Mouse (Mus musculus) Muller cell, postnatal 12 days (primary cell): ENCODE measurements at regions not wholly inside any gene's neighbourhood (a gene's known extent, or its start where the extent isn't known, plus 50 kb on each side); places are given as distances from the start of the nearest gene placed in this dataset.

Experiments
- DNase-seq: peaks from one replicate; pipeline ENCODE4 v3.0.0-alpha.2; 2015; ENCODE audit errors: inconsistent ontology term

- no peak for DNase-seq
These were observed 183.5 kb downstream of the Hsfy2 start for GRCm38 (mm10) chr1:56453756-56454155.

DNA sequence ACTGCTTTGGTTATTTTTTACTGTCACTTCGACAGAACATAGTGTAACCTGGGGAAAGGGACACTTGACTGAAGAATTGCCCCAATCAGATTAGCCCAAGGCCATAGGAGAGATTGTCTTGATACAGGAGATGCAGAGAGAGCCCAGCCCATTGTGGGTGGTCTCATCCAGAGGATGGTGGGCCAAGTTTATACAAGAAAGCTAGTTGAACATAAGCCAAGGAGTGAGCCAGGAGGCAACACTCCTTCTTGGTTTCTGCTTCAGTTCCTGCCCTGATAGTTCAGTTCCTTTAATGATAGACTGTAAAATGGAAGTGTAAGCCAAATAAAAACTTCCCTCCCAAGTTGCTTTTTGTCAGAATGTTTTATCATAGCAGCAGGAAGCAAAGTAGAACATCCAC, 194.4 kb downstream of the Hsfy2 start:
- DNase-seq, result no peak

GRCm38 (mm10) chr1:56406786-56407185, 230.4 kb downstream of the Hsfy2 start:
- no peak for DNase-seq

- no peak for DNase-seq
These were observed 233.9 kb downstream of the Hsfy2 start for GRCm38 (mm10) chr1:56403351-56403750.

DNA sequence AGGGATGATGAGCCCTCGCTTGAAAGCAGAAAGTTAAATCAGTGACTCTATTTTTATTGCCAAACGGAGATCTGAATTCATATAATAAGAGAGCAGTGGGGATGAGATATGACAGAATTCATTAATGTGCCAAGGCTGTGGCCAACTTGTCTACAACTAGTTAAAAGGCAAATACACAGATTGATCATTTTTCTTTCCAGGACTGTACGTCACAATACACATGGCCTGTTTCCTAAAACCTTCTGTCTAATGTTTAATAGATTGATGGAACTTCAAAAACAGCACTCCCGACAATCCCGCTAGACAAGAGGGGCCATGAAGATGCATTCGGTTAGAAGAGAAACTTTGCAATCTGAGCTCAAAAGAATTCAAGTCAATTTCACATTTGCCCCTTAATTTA, 241.4 kb downstream of the Hsfy2 start:
- no peak for DNase-seq

- peak; percentile 84 for DNase-seq
These were observed 250.1 kb downstream of the Hsfy2 start for GRCm38 (mm10) chr1:56387086-56387485.

GRCm38 (mm10) chr1:56366319-56366718, 270.9 kb downstream of the Hsfy2 start:
- no peak for DNase-seq

- DNase-seq, result no peak
These were observed 276.4 kb downstream of the Hsfy2 start for GRCm38 (mm10) chr1:56360857-56361256.

DNA sequence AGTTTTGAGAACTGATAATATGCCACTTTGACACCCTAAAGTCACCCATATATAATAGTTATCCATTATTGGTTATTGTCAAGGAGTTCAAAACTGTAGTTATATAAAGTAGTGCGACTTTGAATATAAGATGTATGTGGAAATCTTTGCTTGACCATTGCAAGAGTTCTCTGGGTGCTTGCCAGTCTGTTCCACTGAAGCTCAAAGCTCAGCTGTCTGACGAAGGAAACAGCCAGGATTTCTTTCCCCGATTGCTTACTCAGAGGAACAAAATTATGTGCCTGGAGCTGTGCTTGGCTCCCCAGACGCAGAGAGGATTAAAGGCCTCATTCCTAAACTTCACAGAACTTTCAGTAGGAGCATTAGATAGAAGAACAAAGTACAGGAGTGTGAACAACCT, 290.6 kb downstream of the Hsfy2 start:
- no peak for DNase-seq

DNA sequence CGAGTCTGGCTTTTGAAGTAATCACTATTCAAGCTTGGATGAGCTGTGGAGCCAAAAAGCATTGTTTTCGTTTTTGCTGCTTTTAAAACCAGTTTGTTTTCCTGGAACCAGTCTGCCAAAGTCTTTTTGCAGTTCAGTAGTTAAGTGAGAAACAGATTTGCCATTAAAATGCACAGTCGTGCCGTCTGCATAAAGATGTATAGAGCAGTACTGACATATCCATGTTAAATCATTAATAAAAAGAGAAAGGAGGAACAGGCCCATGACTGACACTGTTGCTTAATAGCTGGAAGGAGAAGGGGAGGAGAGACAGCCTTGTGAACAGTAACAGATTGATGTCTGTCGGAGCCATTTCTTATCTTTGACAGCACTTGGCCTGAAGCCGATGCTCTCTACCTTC, 292.3 kb downstream of the Hsfy2 start:
- DNase-seq, result no peak

- no peak for DNase-seq
These were observed 309.9 kb downstream of the Hsfy2 start for GRCm38 (mm10) chr1:56327381-56327780.

DNA sequence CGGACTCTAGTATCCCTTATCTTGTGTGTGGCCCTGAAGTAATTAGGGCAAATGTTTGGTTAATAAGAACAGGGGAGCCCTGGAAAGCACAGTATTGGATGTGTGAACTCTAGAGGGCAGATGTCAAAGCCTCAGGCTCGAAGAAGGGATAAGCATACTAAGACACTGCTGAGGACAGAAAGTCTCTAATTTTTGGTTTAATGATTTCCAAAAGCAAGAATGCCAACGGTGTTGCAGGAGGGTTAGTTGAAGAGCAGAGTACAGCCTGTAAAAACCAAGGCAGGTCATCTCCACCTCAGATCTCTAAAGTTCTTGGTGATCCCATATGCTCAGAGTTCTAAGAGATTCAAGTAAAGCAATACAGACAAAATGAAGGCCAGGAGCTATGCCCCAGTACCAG, 328.6 kb downstream of the Hsfy2 start:
- DNase-seq, result no peak

DNA sequence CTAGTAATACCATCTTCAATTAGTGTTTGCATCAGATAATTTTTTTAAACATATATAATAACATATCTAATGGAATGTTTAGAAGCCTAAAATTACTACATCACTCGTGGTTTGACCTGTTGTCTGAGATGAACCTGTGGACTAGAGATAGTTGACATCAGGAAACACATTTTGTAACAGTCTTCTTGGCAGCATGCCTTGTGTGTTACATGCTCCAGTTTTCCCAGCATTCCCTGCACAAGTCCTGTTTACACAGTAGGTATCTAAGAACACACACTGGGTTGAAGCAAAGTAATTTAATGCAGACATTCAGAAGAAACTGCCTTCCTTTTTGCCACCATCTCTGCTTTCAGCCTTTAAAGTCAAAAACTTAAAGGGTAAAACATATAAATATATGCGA, 342.8 kb downstream of the Hsfy2 start:
- no peak for DNase-seq

GRCm38 (mm10) chr1:56289748-56290147, 347.5 kb downstream of the Hsfy2 start:
- DNase-seq, result peak; percentile 4

GRCm38 (mm10) chr1:56286386-56287045, 350.7 kb downstream of the Hsfy2 start:
- no peak for DNase-seq

GRCm38 (mm10) chr1:56261708-56262107, 375.5 kb downstream of the Hsfy2 start:
- no peak for DNase-seq

- no peak for DNase-seq
These were observed 376.5 kb downstream of the Hsfy2 start for GRCm38 (mm10) chr1:56260759-56261158.

DNA sequence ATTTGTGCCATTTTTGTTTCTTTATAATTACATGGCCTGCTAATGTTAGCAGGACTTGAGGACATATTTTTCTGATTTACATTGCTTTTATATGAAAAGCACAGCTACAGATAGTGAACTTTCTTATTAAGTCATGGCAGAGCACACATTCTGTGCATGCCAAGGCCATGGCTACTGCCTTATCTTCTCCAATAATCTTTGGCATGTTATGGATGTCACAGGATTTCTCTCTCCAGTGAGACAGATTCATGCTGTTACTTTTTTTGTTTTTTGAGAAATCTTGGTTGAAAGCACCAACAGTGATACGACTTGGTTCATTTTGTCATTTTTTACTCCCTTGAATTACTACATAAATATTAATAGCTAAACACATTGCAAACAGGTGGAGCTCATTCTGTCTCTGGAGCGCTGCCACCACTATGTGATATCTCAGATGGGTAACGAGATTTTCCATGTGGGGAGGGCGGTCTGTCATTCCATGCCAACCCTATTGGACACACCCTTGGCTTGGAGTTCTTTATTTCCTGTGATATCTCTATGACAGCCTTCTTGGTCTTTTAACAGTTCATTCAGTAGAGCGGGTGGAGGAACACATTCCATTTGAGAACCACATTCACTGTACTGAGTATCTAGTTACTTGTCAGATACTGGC, 380.3 kb downstream of the Hsfy2 start:
- no peak for DNase-seq

- no peak for DNase-seq
These were observed 397.5 kb downstream of the Hsfy2 start for GRCm38 (mm10) chr1:56239686-56240085.

GRCm38 (mm10) chr1:56226314-56227008, 410.8 kb downstream of the Hsfy2 start:
- no peak for DNase-seq

DNA sequence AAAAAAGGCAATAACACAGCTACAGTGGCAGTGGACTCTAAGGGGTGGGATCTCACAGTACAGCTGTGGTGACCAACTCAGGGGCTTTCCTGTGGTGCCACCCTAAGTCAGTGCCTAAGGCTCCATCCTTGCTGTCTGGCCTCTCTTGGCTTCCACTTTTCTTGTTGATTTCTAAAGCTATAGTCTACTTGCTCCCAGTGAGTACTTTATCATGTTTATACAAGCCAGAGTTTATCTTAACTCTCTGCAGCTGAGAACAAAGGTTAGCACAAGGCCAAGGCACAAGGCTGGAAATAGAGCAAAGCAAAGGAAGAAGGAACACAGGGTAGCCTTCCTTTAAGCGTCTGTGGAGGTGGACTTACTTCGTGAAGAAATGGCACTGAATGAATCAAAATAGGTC, 417.5 kb downstream of the Hsfy2 start:
- no peak for DNase-seq

- no peak for DNase-seq
These were observed 426.4 kb downstream of the Hsfy2 start for GRCm38 (mm10) chr1:56210712-56211371.
